Mouse (Mus musculus) cerebellum, adult 2 months (tissue): ENCODE data around the gene Gm49380. TPM values are rescaled to one million over a fixed set of nuclear protein-coding genes. Genes with fewer than 3 reads are reported as not detected.

Experiments
- DNase-seq, 2 experiments: peaks; one replicate each; pipeline ENCODE4 v3.0.0; 2021
- H3K27ac ChIP-seq: fragments of 200-500 bp; 2 replicates; pipeline ENCODE4 v1.5.1; 2012; ENCODE audit warnings: low read length, control low read depth, inconsistent platforms; ENCODE audit not compliant: insufficient read depth
- H3K27me3 ChIP-seq: fragments of 200-500 bp; 2 replicates; pipeline ENCODE4 v1.6.1; 2012; ENCODE audit warnings: inconsistent platforms, mild to moderate bottlenecking, low read length, moderate library complexity; ENCODE audit not compliant: control insufficient read depth, insufficient read depth
- H3K4me1 ChIP-seq: fragments of 200-500 bp; 2 replicates; pipeline ENCODE4 v1.6.1; 2011; ENCODE audit warnings: low read length; ENCODE audit not compliant: control insufficient read depth, insufficient read depth
- H3K4me3 ChIP-seq: fragments of 200-500 bp; replicated peaks from 2 replicates; pipeline ENCODE3; 2011; ENCODE audit warnings: mild to moderate bottlenecking, low read depth, low read length, control low read depth; ENCODE audit not compliant: insufficient read depth
- CTCF ChIP-seq: fragments of 200-500 bp; IDR thresholded peaks from 2 replicates; pipeline ENCODE4 v1.5.1; 2011; ENCODE audit warnings: low read depth, mild to moderate bottlenecking, control low read depth, low read length, moderate library complexity, borderline replicate concordance; ENCODE audit not compliant: insufficient read depth
- POLR2A ChIP-seq: fragments of 200-500 bp; IDR thresholded peaks from 2 replicates; pipeline ENCODE4 v1.6.1; 2011; ENCODE audit warnings: low read length, control low read depth, borderline replicate concordance; ENCODE audit not compliant: insufficient read depth
- WGBS: fragments of 180-500 bp; shearing (Covaris S2); methylation state at CpG from one replicate; pipeline ENCODE4 v1.1.7; 2018; 5-methylcytosine and 5-hydroxymethylcytosine counted together
- polyA plus RNA-seq: library from polyadenylated mRNA; depleted of rRNA; stranded (reverse); fragments of >200 nt; gene quantifications from 2 replicates; pipeline ENCODE4 v1.2.3, GENCODE M21; 2012

The Gm49380 gene
- polyA plus RNA-seq, 1 experiment: 0.75 TPM

DNA sequence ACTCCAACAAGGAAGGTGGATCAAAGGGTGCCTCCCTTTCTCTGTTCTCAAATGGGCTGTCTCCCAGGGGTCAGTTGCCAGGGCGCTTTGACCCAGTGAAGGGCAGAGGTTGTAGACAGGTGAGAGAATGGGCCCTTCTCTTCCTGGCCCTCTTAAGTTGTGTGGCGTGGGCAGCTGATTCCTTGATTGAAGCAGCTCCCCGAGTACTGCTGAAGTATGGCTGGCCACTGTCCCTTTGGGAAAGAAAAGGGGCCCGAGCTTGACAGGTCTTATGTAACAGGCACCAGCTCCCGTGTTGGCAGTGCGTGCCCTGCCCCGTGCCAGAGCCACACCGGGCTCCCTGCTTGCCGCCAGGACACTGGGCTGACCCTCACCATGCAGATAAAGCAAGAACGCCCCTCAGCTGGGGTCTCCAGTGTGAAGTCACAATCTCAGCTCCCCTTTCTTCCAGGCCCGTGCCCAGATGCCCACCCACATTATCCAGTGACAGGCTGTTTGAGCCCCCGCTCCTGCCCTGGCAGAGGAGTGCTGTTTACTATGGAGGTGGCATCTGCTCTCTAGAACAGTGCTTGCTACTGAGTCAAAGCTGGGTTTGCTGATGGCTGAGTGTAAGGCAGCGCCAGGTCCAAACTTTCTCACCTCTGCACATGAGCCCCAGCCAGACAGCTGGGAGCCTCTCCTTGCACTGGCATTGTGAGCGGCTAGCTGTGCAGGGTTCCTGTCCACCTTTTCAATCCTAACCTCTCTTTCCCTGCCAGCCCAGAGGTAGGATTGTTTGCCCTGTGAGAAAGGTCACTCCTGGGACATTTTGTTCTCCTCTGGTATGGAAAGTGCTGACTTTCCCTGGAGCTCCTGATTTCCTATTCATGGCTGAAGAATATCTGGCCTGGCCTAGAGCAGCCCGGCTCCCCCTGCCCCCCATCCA is 27.3 kb downstream of the Gm49380 start:
- Histone ChIP-seq H3K27me3 (no peaks in the 10 kb centered on the region), H3K27ac (peak overlapping the region; percentile 99), H3K4me3 (peak overlapping the region; percentile 92), H3K4me1 (peaks cover 18% of the 10 kb centered on the region)
- WGBS: 11% methylated on average over 15 of the region's 15 CpGs
- TF ChIP-seq POLR2A (peak; percentile 83; the same call in 1 of the 2 replicates), CTCF (no peak)
- peak; percentile 94 to 95 for DNase-seq

DNA sequence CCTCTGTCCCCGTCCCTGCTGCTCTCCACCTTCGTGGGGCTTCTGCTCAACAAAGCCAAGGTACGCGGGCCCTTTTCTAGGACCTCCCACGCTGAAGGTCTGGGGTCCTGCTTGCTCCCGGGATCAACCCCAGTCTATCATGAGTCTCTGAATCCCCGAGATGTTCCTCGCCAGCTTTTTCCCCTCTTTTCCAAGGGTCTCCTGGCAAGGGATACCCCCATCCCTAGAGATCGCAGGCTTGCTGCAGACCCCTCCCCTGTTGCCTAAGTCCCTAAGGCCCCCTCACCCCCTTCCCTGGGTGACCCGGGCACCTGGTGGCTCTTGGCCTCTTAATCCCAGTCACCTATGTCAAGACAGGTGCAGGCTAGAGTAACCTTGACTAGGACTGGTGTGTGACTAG is 28.0 kb downstream of the Gm49380 start:
- WGBS: 0% methylated on average over 10 of the region's 10 CpGs
- Histone ChIP-seq H3K27ac (peak overlapping the region; percentile 99), H3K27me3 (no peaks in the 10 kb centered on the region), H3K4me1 (peaks cover 23% of the 10 kb centered on the region), H3K4me3 (peak overlapping the region; percentile 92)
- DNase-seq: no peak
- TF ChIP-seq CTCF: no peak
- no peak for TF ChIP-seq POLR2A

DNA sequence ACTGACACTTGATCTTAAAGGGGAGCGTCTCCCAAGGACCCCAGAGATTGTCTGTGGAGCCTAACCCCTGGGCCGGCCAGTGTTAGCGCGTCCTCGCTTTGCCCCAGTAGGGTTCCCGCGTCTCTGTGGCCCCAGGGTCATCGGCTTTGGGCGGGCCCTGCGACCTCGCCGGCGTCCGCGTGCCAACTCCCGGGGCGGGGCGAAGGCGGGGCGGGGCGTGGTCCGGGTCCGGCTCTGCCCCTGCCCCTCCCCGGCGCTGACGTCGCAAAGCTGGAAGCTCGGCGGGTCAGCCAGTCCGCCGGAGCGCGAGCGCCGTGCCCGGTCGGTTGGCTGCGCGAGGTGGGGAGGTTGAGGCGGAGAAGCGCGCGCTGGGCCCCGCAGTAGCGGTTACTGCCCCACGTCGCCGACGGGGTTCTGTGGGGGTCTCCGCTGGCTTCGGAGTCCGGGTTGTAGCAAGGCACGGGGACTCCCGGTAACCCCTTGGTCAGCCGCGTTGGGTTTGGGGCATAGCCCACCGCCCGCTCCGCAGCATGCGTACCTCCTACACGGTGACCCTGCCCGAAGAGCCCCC is 28.6 kb downstream of the Gm49380 start:
- Histone ChIP-seq H3K27me3 (no peaks in the 10 kb centered on the region), H3K4me1 (peaks cover 27% of the 10 kb centered on the region), H3K4me3 (peak overlapping the region; percentile 92), H3K27ac (peak overlapping the region; percentile 99)
- no peak for TF ChIP-seq CTCF
- peak; percentile 99 for TF ChIP-seq POLR2A
- under 1% methylated on average over 62 of the region's 62 CpGs for WGBS
- peak; percentile 96 to 97 for DNase-seq

DNA sequence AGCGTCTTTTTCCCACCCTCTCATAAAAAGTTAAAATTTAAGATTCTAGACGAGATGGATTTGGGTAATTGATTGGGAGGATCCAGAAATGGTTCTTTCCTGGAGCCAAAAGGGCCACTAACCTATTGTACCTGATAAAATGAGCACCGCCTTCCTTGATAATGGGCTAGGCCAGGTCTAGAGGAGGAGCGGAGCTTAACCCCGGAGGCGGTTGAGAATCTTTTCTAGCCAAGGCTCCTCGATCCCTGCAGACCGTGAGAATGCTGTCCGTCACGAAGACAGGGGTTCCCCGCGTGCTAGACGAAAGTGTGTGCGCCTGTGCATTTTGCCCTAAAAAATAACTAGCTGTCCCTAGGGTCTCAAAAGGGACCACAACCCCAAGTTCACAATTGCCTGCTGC is 29.1 kb downstream of the Gm49380 start:
- Histone ChIP-seq H3K27me3 (no peaks in the 10 kb centered on the region), H3K27ac (peak overlapping the region; percentile 44), H3K4me3 (peak overlapping the region; percentile 92), H3K4me1 (peaks cover 27% of the 10 kb centered on the region)
- TF ChIP-seq POLR2A: no peak
- no peak for TF ChIP-seq CTCF
- no peak for DNase-seq
- WGBS: 3% methylated on average over 14 of the region's 14 CpGs

DNA sequence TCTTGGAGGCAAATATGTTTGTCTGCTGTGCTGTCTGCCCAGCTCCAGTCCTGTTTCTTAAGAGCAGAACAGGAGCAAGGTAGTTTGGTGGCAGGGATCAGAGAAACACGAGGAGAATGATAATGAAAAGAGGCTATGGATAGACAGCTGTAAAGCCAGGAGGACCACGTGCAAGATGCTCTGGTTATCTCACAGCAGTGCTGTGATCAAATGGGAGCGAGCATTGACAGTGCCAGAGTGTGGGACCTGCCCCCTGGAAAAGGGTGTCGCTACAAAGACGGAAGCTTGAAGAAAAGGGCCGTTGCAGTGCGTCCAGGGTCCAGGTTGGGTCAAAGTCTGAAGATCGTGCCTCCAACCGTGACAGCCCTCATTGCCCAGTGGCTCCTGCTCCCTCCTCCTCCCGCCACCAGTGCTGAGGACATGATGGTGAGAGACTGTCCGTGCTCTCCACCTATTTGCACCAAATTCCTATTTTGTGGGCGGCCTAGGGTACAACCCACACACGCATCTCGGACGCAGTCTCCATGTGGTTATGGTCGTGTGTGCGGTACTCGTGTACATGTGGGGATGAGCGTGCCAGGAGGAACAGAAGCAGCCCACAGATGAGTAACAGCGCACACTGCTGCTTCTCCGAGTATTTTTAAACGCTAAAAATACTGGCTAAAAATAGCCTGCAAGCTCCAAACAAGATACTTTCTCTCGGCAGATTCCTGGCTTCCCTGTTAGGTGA is 29.7 kb downstream of the Gm49380 start:
- Histone ChIP-seq H3K27ac (peak overlapping the region; percentile 44), H3K27me3 (no peaks in the 10 kb centered on the region), H3K4me3 (peak overlapping the region; percentile 92), H3K4me1 (peaks cover 25% of the 10 kb centered on the region)
- TF ChIP-seq POLR2A (no peak), CTCF (no peak)
- WGBS: 6% methylated on average over 23 of the region's 23 CpGs
- DNase-seq: peak in 1 of 2 experiments; percentile 64

DNA sequence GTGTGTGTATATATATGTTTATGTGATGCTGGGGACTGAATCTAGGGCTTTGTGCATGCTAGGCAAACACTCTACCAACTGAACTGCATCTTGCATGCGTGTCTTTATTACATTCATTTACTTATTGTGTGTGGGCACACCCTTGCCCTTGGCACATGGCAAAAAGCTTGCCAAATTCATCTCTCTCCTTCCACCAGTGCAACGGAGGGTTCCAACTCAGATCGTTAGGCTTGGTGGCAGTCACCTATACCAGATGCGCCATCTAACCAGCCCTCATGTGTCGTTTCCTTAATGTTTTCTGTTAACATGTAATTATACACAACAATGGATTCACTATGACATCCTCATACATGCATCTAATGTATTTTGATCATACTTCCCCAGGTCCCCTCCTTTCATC is 31.0 kb downstream of the Gm49380 start:
- WGBS: 80% methylated on average over 5 of the region's 5 CpGs
- Histone ChIP-seq H3K27me3 (no peaks in the 10 kb centered on the region), H3K27ac (no peak overlapping the region), H3K4me1 (peaks cover 37% of the 10 kb centered on the region), H3K4me3 (no peak overlapping the region)
- TF ChIP-seq CTCF (no peak), POLR2A (no peak)
- peak in 1 of 2 experiments; percentile 12 for DNase-seq

DNA sequence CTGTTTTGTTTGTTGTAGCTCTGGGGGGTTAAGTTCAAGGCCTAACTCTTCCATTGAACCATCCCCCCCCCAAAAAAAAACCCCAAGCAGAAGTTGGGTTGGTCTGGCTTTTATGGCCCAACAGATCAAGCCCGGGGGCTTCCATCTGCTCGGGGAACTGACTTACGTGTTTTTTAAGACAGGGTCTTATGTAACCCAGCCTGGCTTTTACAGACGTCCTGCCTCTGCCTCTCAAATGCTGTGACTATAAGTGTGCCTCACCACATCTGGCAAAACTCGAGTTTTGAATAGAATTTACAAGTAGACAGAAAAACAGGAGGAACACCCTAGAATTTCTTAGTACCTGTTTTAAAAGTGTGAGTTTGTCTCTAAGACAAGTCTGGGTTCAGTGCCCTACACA is 31.7 kb downstream of the Gm49380 start:
- Histone ChIP-seq H3K27me3 (no peaks in the 10 kb centered on the region), H3K4me1 (peaks cover 42% of the 10 kb centered on the region), H3K4me3 (no peak overlapping the region), H3K27ac (no peak overlapping the region)
- 88% methylated on average over 5 of the region's 5 CpGs for WGBS
- TF ChIP-seq CTCF (no peak), POLR2A (no peak)
- DNase-seq: peak; percentile 2 to 5

DNA sequence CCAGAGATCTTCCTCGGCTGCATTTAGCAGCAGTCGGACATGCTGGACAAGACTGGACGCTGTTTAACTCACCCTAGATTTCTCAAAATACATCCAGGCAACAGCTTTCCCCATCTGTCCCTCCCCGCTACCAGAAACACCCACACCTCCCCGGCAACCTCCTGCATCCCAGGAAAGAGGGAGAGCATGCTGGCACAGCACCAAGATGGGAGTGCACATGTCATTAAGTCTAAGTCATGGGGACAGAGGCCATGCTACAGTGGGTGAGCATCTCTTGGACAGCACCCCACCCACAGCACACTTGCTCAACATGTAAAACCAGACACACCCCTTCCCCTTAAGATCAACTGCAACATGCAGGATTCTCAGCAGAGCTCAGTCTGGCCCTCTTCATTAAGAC is 32.3 kb downstream of the Gm49380 start:
- Histone ChIP-seq H3K27ac (no peak overlapping the region), H3K27me3 (no peaks in the 10 kb centered on the region), H3K4me1 (peaks cover 48% of the 10 kb centered on the region), H3K4me3 (no peak overlapping the region)
- WGBS: 23% methylated on average over 5 of the region's 5 CpGs
- DNase-seq: peak; percentile 24 to 29
- TF ChIP-seq CTCF: no peak
- no peak for TF ChIP-seq POLR2A
